Mouse (Mus musculus): ENCODE data around the gene Hs1bp3. TPM values are rescaled to one million over a fixed set of nuclear protein-coding genes. Genes with fewer than 3 reads are reported as not detected.

The Hs1bp3 gene
- total and polyA plus RNA-seq, 2 experiments from 2014 or later: 9.5 to 9.7 TPM

GRCm38 (mm10) chr12:8358344-8358966 lies 45.2 kb downstream of the Hs1bp3 start:
- H3K27me3 ChIP-seq (ENCODE audit: control insufficient read depth, insufficient read depth, low read length): no peaks in the 10 kb centered on the region
- no peak for DNase-seq (ENCODE audit: low spot score)
- H3K9me3 ChIP-seq (replicated peaks; ENCODE audit: control insufficient read depth, low read length): no peaks in the 10 kb centered on the region
- H3K27ac ChIP-seq (ENCODE audit: low read depth): peak overlapping the region; percentile 67; the same call in 1 of the 2 replicates
- no peak overlapping the region for H3K9ac ChIP-seq (replicated peaks; ENCODE audit: low read depth, low read length)
- no peak overlapping the region for H3K4me3 ChIP-seq (ENCODE audit: low read depth, low read length)
- H3K4me2 ChIP-seq (ENCODE audit: low read depth, low read length): no peak overlapping the region
- no peak for TF ChIP-seq EP300 (IDR thresholded peaks at IDR 0.05; ENCODE audit: low read depth)
- no peak for TF ChIP-seq CTCF (IDR thresholded peaks at IDR 0.05; ENCODE audit: low read depth)
- H3K36me3 ChIP-seq (replicated peaks; ENCODE audit: control insufficient read depth, insufficient read depth, low read length): no peaks in the 10 kb centered on the region
- 75% methylated on average over 5 of the region's 5 CpGs for WGBS
- no peak for ATAC-seq (ENCODE audit: insufficient read depth, low read depth)
- peaks cover 18% of the 10 kb centered on the region for H3K4me1 ChIP-seq (ENCODE audit: control insufficient read depth, insufficient read depth)

- no peak for ATAC-seq (ENCODE audit: insufficient read depth, low read depth)
- Histone ChIP-seq H3K27me3 (ENCODE audit: control insufficient read depth, insufficient read depth, low read length) (no peaks in the 10 kb centered on the region), H3K36me3 (replicated peaks; ENCODE audit: control insufficient read depth, insufficient read depth, low read length) (no peaks in the 10 kb centered on the region), H3K9me3 (replicated peaks; ENCODE audit: control insufficient read depth, low read length) (no peaks in the 10 kb centered on the region), H3K27ac (ENCODE audit: low read depth) (no peak overlapping the region), H3K4me3 (ENCODE audit: low read depth, low read length) (no peak overlapping the region), H3K4me2 (ENCODE audit: low read depth, low read length) (no peak overlapping the region), H3K4me1 (ENCODE audit: control insufficient read depth, insufficient read depth) (peaks cover 18% of the 10 kb centered on the region), H3K9ac (replicated peaks; ENCODE audit: low read depth, low read length) (no peak overlapping the region)
- DNase-seq (ENCODE audit: low spot score): no peak
- 98% methylated on average over 3 of the region's 3 CpGs for WGBS
- no peak for TF ChIP-seq CTCF (IDR thresholded peaks at IDR 0.05; ENCODE audit: low read depth)
- TF ChIP-seq EP300 (IDR thresholded peaks at IDR 0.05; ENCODE audit: low read depth): no peak
Measured at GRCm38 (mm10) chr12:8359418-8360112, 46.3 kb downstream of the Hs1bp3 start.

- ATAC-seq (ENCODE audit: insufficient read depth, low read depth) (no peak), DNase-seq (ENCODE audit: low spot score) (no peak)
- Histone ChIP-seq H3K9ac (replicated peaks; ENCODE audit: low read depth, low read length) (no peak overlapping the region), H3K4me1 (ENCODE audit: control insufficient read depth, insufficient read depth) (peaks cover 17% of the 10 kb centered on the region), H3K36me3 (replicated peaks; ENCODE audit: control insufficient read depth, insufficient read depth, low read length) (no peaks in the 10 kb centered on the region), H3K27ac (ENCODE audit: low read depth) (no peak overlapping the region), H3K9me3 (replicated peaks; ENCODE audit: control insufficient read depth, low read length) (no peaks in the 10 kb centered on the region), H3K27me3 (ENCODE audit: control insufficient read depth, insufficient read depth, low read length) (no peaks in the 10 kb centered on the region), H3K4me2 (ENCODE audit: low read depth, low read length) (no peak overlapping the region), H3K4me3 (ENCODE audit: low read depth, low read length) (no peak overlapping the region)
- TF ChIP-seq EP300 (IDR thresholded peaks at IDR 0.05; ENCODE audit: low read depth): no peak
- no peak for TF ChIP-seq CTCF (IDR thresholded peaks at IDR 0.05; ENCODE audit: low read depth)
- 70% methylated on average over 5 of the region's 5 CpGs for WGBS
Measured at GRCm38 (mm10) chr12:8361866-8362265, 48.6 kb downstream of the Hs1bp3 start.

GRCm38 (mm10) chr12:8362400-8362799 lies 49.2 kb downstream of the Hs1bp3 start:
- H3K27ac ChIP-seq (ENCODE audit: low read depth): no peak overlapping the region
- DNase-seq (ENCODE audit: low spot score) (no peak), ATAC-seq (ENCODE audit: insufficient read depth, low read depth) (no peak)
- 56% methylated on average over 7 of the region's 7 CpGs for WGBS
- no peaks in the 10 kb centered on the region for H3K9me3 ChIP-seq (replicated peaks; ENCODE audit: control insufficient read depth, low read length)
- H3K9ac ChIP-seq (replicated peaks; ENCODE audit: low read depth, low read length): no peak overlapping the region
- H3K27me3 ChIP-seq (ENCODE audit: control insufficient read depth, insufficient read depth, low read length): no peaks in the 10 kb centered on the region
- H3K4me3 ChIP-seq (ENCODE audit: low read depth, low read length): no peak overlapping the region
- H3K36me3 ChIP-seq (replicated peaks; ENCODE audit: control insufficient read depth, insufficient read depth, low read length): no peaks in the 10 kb centered on the region
- no peak overlapping the region for H3K4me2 ChIP-seq (ENCODE audit: low read depth, low read length)
- TF ChIP-seq EP300 (IDR thresholded peaks at IDR 0.05; ENCODE audit: low read depth) (no peak), CTCF (IDR thresholded peaks at IDR 0.05; ENCODE audit: low read depth) (no peak)
- H3K4me1 ChIP-seq (ENCODE audit: control insufficient read depth, insufficient read depth): peaks cover 11% of the 10 kb centered on the region

- Histone ChIP-seq H3K27ac (ENCODE audit: low read depth) (no peak overlapping the region), H3K36me3 (replicated peaks; ENCODE audit: control insufficient read depth, insufficient read depth, low read length) (no peaks in the 10 kb centered on the region), H3K4me3 (ENCODE audit: low read depth, low read length) (no peak overlapping the region), H3K9ac (replicated peaks; ENCODE audit: low read depth, low read length) (no peak overlapping the region), H3K4me2 (ENCODE audit: low read depth, low read length) (no peak overlapping the region), H3K9me3 (replicated peaks; ENCODE audit: control insufficient read depth, low read length) (no peaks in the 10 kb centered on the region), H3K4me1 (ENCODE audit: control insufficient read depth, insufficient read depth) (no peaks in the 10 kb centered on the region), H3K27me3 (ENCODE audit: control insufficient read depth, insufficient read depth, low read length) (no peaks in the 10 kb centered on the region)
- 68% methylated on average over 6 of the region's 6 CpGs for WGBS
- TF ChIP-seq CTCF (IDR thresholded peaks at IDR 0.05; ENCODE audit: low read depth) (no peak), EP300 (IDR thresholded peaks at IDR 0.05; ENCODE audit: low read depth) (no peak)
- DNase-seq (ENCODE audit: low spot score): no peak
- no peak for ATAC-seq (ENCODE audit: insufficient read depth, low read depth)
Measured at GRCm38 (mm10) chr12:8364321-8364838, 51.1 kb downstream of the Hs1bp3 start.
